Mouse (Mus musculus): ENCODE results near the gene Fgf14. TPM values are rescaled to one million over a fixed set of nuclear protein-coding genes. Genes with fewer than 3 reads are reported as not detected.

Fgf14 gene
- polyA plus RNA-seq, 1 experiment, result not detected

DNA sequence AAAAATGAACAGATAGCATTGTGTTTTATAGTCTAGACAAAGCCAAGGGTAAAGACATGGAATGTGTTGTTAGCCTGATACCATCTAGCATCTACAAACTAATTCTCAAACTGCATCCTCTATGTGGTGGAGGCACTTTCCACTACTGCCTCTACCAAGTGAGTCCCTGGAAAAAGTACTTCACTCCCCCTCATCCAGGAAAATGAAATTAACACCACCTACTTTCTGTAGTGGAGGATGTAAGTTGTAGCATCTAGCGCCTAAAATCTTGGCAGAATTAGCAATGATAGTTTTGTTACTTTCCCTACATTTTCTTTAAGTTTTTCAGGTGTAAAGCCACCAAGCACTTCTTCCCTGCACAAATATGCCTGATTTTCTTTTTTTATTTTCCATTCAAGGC lies 496.7 kb downstream of the Fgf14 start:
- TF ChIP-seq CTCF (IDR thresholded peaks at IDR 0.05; ENCODE audit: insufficient read depth, low read depth, low read length), result no peak
- TF ChIP-seq POLR2A (IDR thresholded peaks at IDR 0.05; ENCODE audit: insufficient read depth, low read depth, low read length), result no peak
- Histone ChIP-seq H3K27ac (ENCODE audit: insufficient read depth, low read depth, low read length) (no peak overlapping the region), H3K4me3 (ENCODE audit: insufficient read depth, low read depth, low read length) (no peak overlapping the region), H3K4me1 (ENCODE audit: control insufficient read depth, insufficient read depth, low read length) (no peaks in the 10 kb centered on the region)
- 74% methylated on average over 1 of the region's 1 CpGs for WGBS

DNA sequence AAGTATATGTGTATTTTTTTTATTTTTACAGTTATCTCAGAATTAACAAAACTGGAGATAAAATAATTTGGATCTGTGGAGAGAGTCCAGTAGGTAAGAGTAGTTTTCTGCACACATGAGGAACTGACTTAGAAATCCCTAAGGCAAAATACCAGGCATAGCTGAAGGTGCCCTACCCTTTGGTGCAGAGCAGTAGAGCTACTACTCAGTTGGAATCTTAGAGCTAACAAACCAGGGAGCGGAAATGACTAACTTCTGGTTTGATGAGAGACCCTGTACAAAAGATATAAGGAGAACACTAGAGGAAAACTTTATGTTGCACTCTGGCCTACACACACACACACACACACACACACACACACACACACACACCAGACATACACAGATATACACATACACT lies 502.8 kb downstream of the Fgf14 start:
- 100% methylated on average over 1 of the region's 1 CpGs for WGBS
- no peak for TF ChIP-seq POLR2A (IDR thresholded peaks at IDR 0.05; ENCODE audit: insufficient read depth, low read depth, low read length)
- no peak overlapping the region for H3K4me3 ChIP-seq (ENCODE audit: insufficient read depth, low read depth, low read length)
- H3K27ac ChIP-seq (ENCODE audit: insufficient read depth, low read depth, low read length), result no peak overlapping the region
- no peaks in the 10 kb centered on the region for H3K4me1 ChIP-seq (ENCODE audit: control insufficient read depth, insufficient read depth, low read length)

GRCm38 (mm10) chr14:124163618-124164185 lies 513.2 kb downstream of the Fgf14 start:
- Histone ChIP-seq H3K4me1 (ENCODE audit: control insufficient read depth, insufficient read depth, low read length) (no peaks in the 10 kb centered on the region), H3K4me3 (ENCODE audit: insufficient read depth, low read depth, low read length) (no peak overlapping the region), H3K27ac (ENCODE audit: insufficient read depth, low read depth, low read length) (no peak overlapping the region)
- TF ChIP-seq CTCF (IDR thresholded peaks at IDR 0.05; ENCODE audit: insufficient read depth, low read depth, low read length), result no peak
- no peak for TF ChIP-seq POLR2A (IDR thresholded peaks at IDR 0.05; ENCODE audit: insufficient read depth, low read depth, low read length)
- 25% methylated on average over 1 of the region's 1 CpGs for WGBS

DNA sequence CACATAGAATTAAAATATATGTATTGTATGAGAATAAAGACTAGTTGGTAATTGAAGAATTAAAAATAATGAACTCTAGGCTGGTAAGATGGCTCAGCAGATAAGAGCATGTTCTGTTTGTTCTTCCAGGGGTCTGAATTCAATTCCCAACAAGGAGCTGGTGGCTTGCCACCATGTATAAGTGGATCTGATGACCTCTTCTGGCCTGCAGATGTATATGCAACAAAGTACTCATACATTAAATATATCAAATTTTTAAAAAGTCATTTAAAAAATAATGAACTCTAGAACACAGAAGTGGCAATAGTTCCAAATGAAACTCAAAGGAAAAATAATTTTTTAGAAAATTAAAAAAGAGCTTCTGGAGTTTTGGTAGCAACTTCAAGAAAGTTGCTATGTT lies 529.5 kb downstream of the Fgf14 start:
- no peak for TF ChIP-seq CTCF (IDR thresholded peaks at IDR 0.05; ENCODE audit: insufficient read depth, low read depth, low read length)
- no peak for TF ChIP-seq POLR2A (IDR thresholded peaks at IDR 0.05; ENCODE audit: insufficient read depth, low read depth, low read length)
- H3K27ac ChIP-seq (ENCODE audit: insufficient read depth, low read depth, low read length), result no peak overlapping the region
- H3K4me1 ChIP-seq (ENCODE audit: control insufficient read depth, insufficient read depth, low read length), result no peaks in the 10 kb centered on the region
- H3K4me3 ChIP-seq (ENCODE audit: insufficient read depth, low read depth, low read length), result no peak overlapping the region

DNA sequence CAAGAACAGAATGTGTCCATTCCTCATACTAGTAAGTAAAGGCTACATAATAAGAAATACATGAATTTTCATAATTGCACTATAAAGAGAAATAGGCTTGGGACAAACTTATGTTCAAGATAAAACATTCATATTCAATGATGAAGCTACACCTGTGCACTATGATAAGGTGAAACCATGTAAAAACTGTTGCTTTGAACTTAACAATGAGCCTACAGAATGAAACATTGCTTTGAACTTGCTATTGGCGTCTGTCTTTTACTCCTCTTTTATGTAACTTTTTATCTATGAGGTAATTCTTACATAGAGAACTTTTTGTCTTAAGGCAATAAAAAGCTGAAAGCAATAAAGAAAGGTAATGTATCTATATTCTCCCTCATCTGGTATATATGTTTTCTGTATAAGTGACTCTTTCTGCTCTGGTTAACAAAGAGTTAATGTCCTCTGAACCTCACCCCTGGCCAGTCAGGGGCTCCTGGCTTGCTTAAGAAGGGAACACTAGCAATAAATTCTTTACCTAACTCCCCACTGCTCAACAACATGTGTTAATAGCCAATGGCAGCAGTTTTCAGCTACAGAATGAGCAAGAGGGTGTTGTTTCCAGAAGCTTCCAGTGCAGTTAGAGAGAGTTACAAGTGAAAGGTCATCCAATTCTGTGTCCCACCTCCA lies 569.6 kb downstream of the Fgf14 start:
- 90% methylated on average over 1 of the region's 1 CpGs for WGBS
- H3K4me3 ChIP-seq (ENCODE audit: insufficient read depth, low read depth, low read length), result no peak overlapping the region
- TF ChIP-seq POLR2A (IDR thresholded peaks at IDR 0.05; ENCODE audit: insufficient read depth, low read depth, low read length) (no peak), CTCF (IDR thresholded peaks at IDR 0.05; ENCODE audit: insufficient read depth, low read depth, low read length) (no peak)
- H3K27ac ChIP-seq (ENCODE audit: insufficient read depth, low read depth, low read length), result no peak overlapping the region
- no peaks in the 10 kb centered on the region for H3K4me1 ChIP-seq (ENCODE audit: control insufficient read depth, insufficient read depth, low read length)

DNA sequence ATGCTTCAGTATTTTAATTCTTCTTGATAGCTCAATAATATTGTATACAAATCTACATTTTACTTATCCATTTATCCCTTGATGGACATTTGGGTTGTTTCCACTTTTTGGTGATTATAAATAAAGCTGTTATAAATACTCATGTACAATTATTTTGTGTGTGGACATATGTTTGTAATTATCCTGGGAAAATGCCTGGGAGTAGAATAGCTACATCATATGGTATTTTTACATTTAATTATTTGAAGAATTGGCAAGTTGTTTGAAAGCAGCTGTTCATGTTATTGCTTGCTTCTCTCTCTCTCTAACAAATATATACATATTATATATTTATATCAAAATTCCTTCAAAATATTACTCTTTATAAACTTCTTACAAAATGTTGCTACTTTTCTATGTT lies 593.8 kb downstream of the Fgf14 start:
- no peak overlapping the region for H3K27ac ChIP-seq (ENCODE audit: insufficient read depth, low read depth, low read length)
- TF ChIP-seq POLR2A (IDR thresholded peaks at IDR 0.05; ENCODE audit: insufficient read depth, low read depth, low read length), result no peak
- TF ChIP-seq CTCF (IDR thresholded peaks at IDR 0.05; ENCODE audit: insufficient read depth, low read depth, low read length), result no peak
- H3K4me1 ChIP-seq (ENCODE audit: control insufficient read depth, insufficient read depth, low read length), result no peaks in the 10 kb centered on the region
- H3K4me3 ChIP-seq (ENCODE audit: insufficient read depth, low read depth, low read length), result no peak overlapping the region

DNA sequence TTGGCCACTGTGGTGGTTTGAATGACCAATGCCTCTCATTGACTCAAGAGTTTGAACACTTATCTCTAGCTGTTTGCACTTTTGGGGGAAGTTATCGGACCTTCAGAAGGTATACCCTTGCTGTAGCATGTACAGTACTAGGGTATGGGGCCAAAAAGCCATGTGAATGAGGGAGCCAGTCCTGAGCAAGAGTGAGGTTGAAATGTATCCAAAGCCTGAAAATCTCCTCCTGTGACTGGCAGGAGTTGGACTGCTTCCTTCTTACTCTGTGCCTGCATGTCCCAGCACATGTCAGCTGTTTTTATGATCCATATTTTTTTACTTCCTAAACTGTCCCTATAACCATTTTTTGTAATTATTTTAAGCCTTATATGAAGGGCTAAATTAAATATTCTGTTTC lies 632.9 kb downstream of the Fgf14 start:
- no peak for TF ChIP-seq CTCF (IDR thresholded peaks at IDR 0.05; ENCODE audit: insufficient read depth, low read depth, low read length)
- no peak for TF ChIP-seq POLR2A (IDR thresholded peaks at IDR 0.05; ENCODE audit: insufficient read depth, low read depth, low read length)
- WGBS, result 91% methylated on average over 1 of the region's 1 CpGs
- Histone ChIP-seq H3K4me1 (ENCODE audit: control insufficient read depth, insufficient read depth, low read length) (no peaks in the 10 kb centered on the region; the same call in 1 of the 2 replicates), H3K4me3 (ENCODE audit: insufficient read depth, low read depth, low read length) (no peak overlapping the region), H3K27ac (ENCODE audit: insufficient read depth, low read depth, low read length) (no peak overlapping the region)

DNA sequence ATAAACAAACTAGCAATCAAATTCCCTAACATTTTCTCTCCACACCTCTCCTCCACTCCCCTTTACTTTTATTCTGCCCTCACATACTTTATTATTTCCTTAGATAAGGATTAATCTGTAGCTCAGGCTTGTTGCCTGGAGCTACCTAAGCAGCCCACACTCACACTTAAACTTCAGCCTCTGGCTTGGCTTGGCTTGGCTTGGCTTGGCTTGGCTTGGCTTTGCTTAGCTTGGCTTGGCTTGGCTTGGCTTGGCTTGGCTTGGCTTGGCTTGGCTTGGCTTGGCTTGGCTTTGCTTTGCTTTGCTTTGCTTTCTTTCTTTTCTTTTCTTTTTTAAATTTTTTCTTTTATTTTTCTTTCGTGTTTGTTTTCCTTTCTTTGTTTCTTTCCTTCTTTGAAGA lies 636.3 kb downstream of the Fgf14 start:
- no peaks in the 10 kb centered on the region; the same call in 1 of the 2 replicates for H3K4me1 ChIP-seq (ENCODE audit: control insufficient read depth, insufficient read depth, low read length)
- no peak overlapping the region for H3K4me3 ChIP-seq (ENCODE audit: insufficient read depth, low read depth, low read length)
- TF ChIP-seq POLR2A (IDR thresholded peaks at IDR 0.05; ENCODE audit: insufficient read depth, low read depth, low read length) (no peak), CTCF (IDR thresholded peaks at IDR 0.05; ENCODE audit: insufficient read depth, low read depth, low read length) (no peak)
- no peak overlapping the region for H3K27ac ChIP-seq (ENCODE audit: insufficient read depth, low read depth, low read length)
- 60% methylated on average over 1 of the region's 1 CpGs for WGBS

DNA sequence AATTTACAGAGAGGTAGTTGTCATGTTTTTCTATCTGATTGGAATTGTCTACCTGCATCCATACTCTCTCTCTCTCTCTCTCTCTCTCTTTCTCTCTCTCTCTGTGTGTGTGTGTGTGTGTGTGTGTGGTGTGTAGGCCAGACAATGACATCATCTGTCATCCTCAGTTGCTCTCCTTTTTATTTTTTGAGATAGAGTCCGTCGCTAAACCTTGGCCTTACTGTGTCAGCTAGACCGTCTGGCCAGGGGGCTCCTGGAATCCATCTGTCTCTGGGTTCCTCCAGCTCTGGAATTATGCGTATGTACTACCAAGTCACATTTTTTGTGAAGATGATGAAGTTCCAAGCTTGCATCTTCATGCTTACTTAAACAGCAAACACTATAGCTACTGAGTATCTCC lies 639.5 kb downstream of the Fgf14 start:
- no peaks in the 10 kb centered on the region for H3K4me1 ChIP-seq (ENCODE audit: control insufficient read depth, insufficient read depth, low read length)
- TF ChIP-seq POLR2A (IDR thresholded peaks at IDR 0.05; ENCODE audit: insufficient read depth, low read depth, low read length), result no peak
- TF ChIP-seq CTCF (IDR thresholded peaks at IDR 0.05; ENCODE audit: insufficient read depth, low read depth, low read length), result no peak
- no peak overlapping the region for H3K4me3 ChIP-seq (ENCODE audit: insufficient read depth, low read depth, low read length)
- no peak overlapping the region for H3K27ac ChIP-seq (ENCODE audit: insufficient read depth, low read depth, low read length)
- WGBS, result 93% methylated on average over 4 of the region's 4 CpGs
